Comparison of ENCODE assay signal across 8 mouse cellular contexts in genomic region chr7:135715642-135716444, GRCm38 (mm10). TPM values are rescaled to one million over a fixed set of nuclear protein-coding genes. Genes with fewer than 3 reads are reported as not detected.
DNase-seq lines count a peak whose midpoint lies in the region; ATAC-seq and TF ChIP-seq lines count a peak whose summit lies in the region.

Mki67 (minus strand) TSS chr7:135716361.

- intact Hi-C loops in heart, adult 2 months (cut with DNase I): loop anchor here (5.0 kb wide), 1 partner anchor 34 kb away; no protein-coding TSS in a partner anchor
- intact Hi-C loops in heart, postnatal 25 days (cut with DNase I): no loop called here

- peak; percentile 13 to 30 for DNase-seq in heart, adult 2 months
- no peak for DNase-seq in heart, postnatal 25 days (ENCODE audit: low spot score)
- peak; percentile 13 for DNase-seq in adipocyte (ENCODE audit: low spot score)
- DNase-seq in forebrain, embryonic 11.5 days (ENCODE audit: low spot score): peak; percentile 55
- DNase-seq in lung, embryonic 14.5 days: peak; percentile 61
- DNase-seq in ovary, postnatal 36 days (ENCODE audit: low spot score): peak; percentile 23
- no peak for DNase-seq in left cerebral cortex, adult 18-20 months (ENCODE audit: low spot score in 2 of 2)

- H3K9ac ChIP-seq in heart, adult 2 months (ENCODE audit: low read depth, low read length): peak within 1 kb of the TSS; percentile 61
- H3K9ac ChIP-seq in forebrain, embryonic 11.5 days (ENCODE audit: low read length): peak within 1 kb of the TSS; percentile 98
- H3K9ac ChIP-seq in hindbrain, embryonic 16.5 days (ENCODE audit: low read depth, low read length): peak within 1 kb of the TSS; percentile 65
- H3K9ac ChIP-seq in lung, embryonic 14.5 days: peak within 1 kb of the TSS; percentile 97

- TF ChIP-seq EP300 in heart, adult 2 months (IDR thresholded peaks at IDR 0.05; ENCODE audit: insufficient read depth, low read depth, low read length): no peak

- no peak for TF ChIP-seq CTCF in heart, adult 2 months (IDR thresholded peaks at IDR 0.05)
- no peak for TF ChIP-seq CTCF in lung, embryonic 14.5 days (IDR thresholded peaks at IDR 0.05; ENCODE audit: low read depth)

- H3K27ac ChIP-seq in heart, adult 2 months: peak within 1 kb of the TSS; percentile 73
- peak within 1 kb of the TSS; percentile 62; the same call in 1 of the 2 replicates for H3K27ac ChIP-seq in forebrain, embryonic 11.5 days (ENCODE audit: low read depth, low read length)
- 0 out of 2 replicates have a peak within 1 kb of the TSS, but pooled peaks have one; percentile 23 for H3K27ac ChIP-seq in hindbrain, embryonic 16.5 days (ENCODE audit: low read depth, low read length)
- H3K27ac ChIP-seq in lung, embryonic 14.5 days (ENCODE audit: low read depth): peak within 1 kb of the TSS; percentile 91

- peak within 1 kb of the TSS; percentile 74 for H3K4me2 ChIP-seq in forebrain, embryonic 11.5 days (ENCODE audit: low read depth, low read length, severe bottlenecking)
- H3K4me2 ChIP-seq in hindbrain, embryonic 16.5 days (ENCODE audit: low read length): peak within 1 kb of the TSS; percentile 97
- peak within 1 kb of the TSS; percentile 83 for H3K4me2 ChIP-seq in lung, embryonic 14.5 days

- WGBS in heart, adult 2 months: under 1% methylated on average over 81 of the region's 82 CpGs
- under 1% methylated on average over 69 of the region's 82 CpGs for WGBS in forebrain, embryonic 11.5 days
- under 1% methylated on average over 57 of the region's 82 CpGs for WGBS in hindbrain, embryonic 16.5 days
- WGBS in lung, embryonic 14.5 days: under 1% methylated on average over 82 of the region's 82 CpGs

- no peak; the same call in 1 of the 2 replicates for ATAC-seq in forebrain, embryonic 11.5 days (replicated peaks; ENCODE audit: low FRiP score)
- no peak; the same call in 1 of the 2 replicates for ATAC-seq in hindbrain, embryonic 16.5 days
- peak; percentile 35 for ATAC-seq in lung, embryonic 14.5 days (ENCODE audit: insufficient read depth)

- H3K4me3 ChIP-seq in heart, adult 2 months: peak within 1 kb of the TSS; percentile 72
- H3K4me3 ChIP-seq in forebrain, embryonic 11.5 days (ENCODE audit: low read depth, low read length): peak within 1 kb of the TSS; percentile 94
- H3K4me3 ChIP-seq in hindbrain, embryonic 16.5 days (ENCODE audit: low read length): peak within 1 kb of the TSS; percentile 88
- H3K4me3 ChIP-seq in lung, embryonic 14.5 days (ENCODE audit: low read depth, low read length): peak within 1 kb of the TSS; percentile 94

- no peaks in the 10 kb centered on the region for H3K27me3 ChIP-seq in heart, adult 2 months (ENCODE audit: control insufficient read depth, insufficient read depth, low read length)
- no peaks in the 10 kb centered on the region for H3K27me3 ChIP-seq in forebrain, embryonic 11.5 days (ENCODE audit: control insufficient read depth, insufficient read depth, low read length)
- H3K27me3 ChIP-seq in hindbrain, embryonic 16.5 days (replicated peaks; ENCODE audit: control insufficient read depth, insufficient read depth, low read length): no peaks in the 10 kb centered on the region
- H3K27me3 ChIP-seq in lung, embryonic 14.5 days (ENCODE audit: insufficient read depth, low read length): no peaks in the 10 kb centered on the region

- no peaks in the 10 kb centered on the region for H3K9me3 ChIP-seq in forebrain, embryonic 11.5 days (ENCODE audit: control insufficient read depth, low read length)
- no peaks in the 10 kb centered on the region for H3K9me3 ChIP-seq in hindbrain, embryonic 16.5 days (ENCODE audit: control insufficient read depth, low read length)
- H3K9me3 ChIP-seq in lung, embryonic 14.5 days (ENCODE audit: low read depth, low read length): no peaks in the 10 kb centered on the region

- no peaks in the 10 kb centered on the region for H3K36me3 ChIP-seq in heart, adult 2 months (ENCODE audit: control insufficient read depth, insufficient read depth, low read length)
- no peaks in the 10 kb centered on the region for H3K36me3 ChIP-seq in forebrain, embryonic 11.5 days (ENCODE audit: control insufficient read depth, insufficient read depth, low read length)
- no peaks in the 10 kb centered on the region for H3K36me3 ChIP-seq in hindbrain, embryonic 16.5 days (ENCODE audit: control insufficient read depth, insufficient read depth, low read length)
- H3K36me3 ChIP-seq in lung, embryonic 14.5 days (ENCODE audit: insufficient read depth): peaks cover 11% of the 10 kb centered on the region

- TF ChIP-seq POLR2A in heart, adult 2 months (IDR thresholded peaks at IDR 0.05; ENCODE audit: insufficient read depth, low read depth, low read length): no peak

- no peaks in the 10 kb centered on the region for H3K4me1 ChIP-seq in heart, adult 2 months (ENCODE audit: control insufficient read depth, insufficient read depth, low read length)
- H3K4me1 ChIP-seq in forebrain, embryonic 11.5 days (replicated peaks; ENCODE audit: control insufficient read depth, insufficient read depth, low read length): 0 out of 2 replicates have a peak, but pooled peaks cover 8% of the 10 kb centered on the region
- peaks cover 6% of the 10 kb centered on the region for H3K4me1 ChIP-seq in hindbrain, embryonic 16.5 days (ENCODE audit: control insufficient read depth, insufficient read depth, low read depth, low read length)
- H3K4me1 ChIP-seq in lung, embryonic 14.5 days (ENCODE audit: insufficient read depth): peaks cover 6% of the 10 kb centered on the region; the same call in 1 of the 2 replicates

- 0 out of 2 replicates have a peak, but pooled peaks cover 3% of the 10 kb centered on the region for H3K79me2 ChIP-seq in heart, adult 2 months (replicated peaks; ENCODE audit: control insufficient read depth, insufficient read depth, low read length)

RNA-seq across cellular contexts. Expression of gene Mki67, which starts in this region (rescaled TPM):
- 1 to 10 TPM in 1 of 2 experiments, under 1 TPM in 1; 0.97 to 1.9 TPM for total RNA-seq in heart, adult 2 months (2021)
- 0.16 and 0.29 TPM in 2 replicates for polyA plus RNA-seq in heart, adult 2 months (2012; rRNA removed)
- total RNA-seq in heart, postnatal 25 days (2021): 1 to 10 TPM; 2.5 to 3.6 TPM
- 66.7 and 76.5 TPM in 2 replicates for polyA plus RNA-seq in forebrain, embryonic 11.5 days (2014; fragmentation: Nextera tagmentation; extraction: Ambion mirVana)
- 5.6 and 6.4 TPM in 2 replicates for polyA plus RNA-seq in hindbrain, embryonic 16.5 days (2015; fragmentation: Nextera tagmentation; extraction: Ambion mirVana)
- 80.7 and 81.1 TPM in 2 replicates for polyA plus RNA-seq in lung, embryonic 14.5 days (2014; fragmentation: Nextera tagmentation; extraction: Ambion mirVana)
- total RNA-seq in left cerebral cortex, adult 18-20 months (2021): under 1 TPM; 0.12 to 0.30 TPM

Comparison
In these comparisons a context has a peak if more than half of its experiments do, and no peak if none do; other contexts are left out.
1. DNase-seq: peak in heart, adult 2 months (2 of 2), adipocyte (single experiment), forebrain, embryonic 11.5 days (single experiment), lung, embryonic 14.5 days (single experiment) and ovary, postnatal 36 days (single experiment); none in heart, postnatal 25 days (single experiment) and left cerebral cortex, adult 18-20 months (0 of 2).
2. H3K27ac ChIP-seq: peak in every context shown above with its lines; median percentile 91 in lung, embryonic 14.5 days; 73 in heart, adult 2 months; 62 in forebrain, embryonic 11.5 days; 23 in hindbrain, embryonic 16.5 days.
3. Peak in every context shown above with its lines, with median percentiles within 50 percentile points of each other: H3K4me3 ChIP-seq, H3K9ac ChIP-seq and H3K4me2 ChIP-seq.